Mouse (Mus musculus) forebrain, embryonic 10.5 days (tissue): ENCODE measurements around the gene Slc9a3. TPM values are rescaled to one million over a fixed set of nuclear protein-coding genes. Genes with fewer than 3 reads are reported as not detected.

Source experiments
- DNase-seq: peaks from one replicate; pipeline ENCODE4 v3.0.0-alpha.2; 2017; ENCODE audit warnings: low spot score; ENCODE audit errors: extremely low spot score
- H3K27ac ChIP-seq: fragments of 300-500 bp; sonication (generic); 2 replicates; pipeline ENCODE4 v1.5.1; 2016; ENCODE audit warnings: mild to moderate bottlenecking
- H3K27me3 ChIP-seq: fragments of 300-500 bp; sonication (generic); 2 replicates; pipeline ENCODE4 v1.6.1; 2016; ENCODE audit warnings: mild to moderate bottlenecking; ENCODE audit not compliant: poor library complexity, severe bottlenecking
- H3K36me3 ChIP-seq: fragments of 300-500 bp; sonication (generic); replicated peaks from 2 replicates; pipeline ENCODE4 v1.6.1; 2016; ENCODE audit warnings: mild to moderate bottlenecking, moderate library complexity
- H3K4me1 ChIP-seq: fragments of 300-500 bp; sonication (generic); 2 replicates; pipeline ENCODE4 v1.6.1; 2016
- H3K4me3 ChIP-seq: fragments of 300-500 bp; sonication (generic); 2 replicates; pipeline ENCODE4 v1.5.1; 2016; ENCODE audit warnings: mild to moderate bottlenecking, moderate library complexity
- H3K9me3 ChIP-seq: fragments of 300-500 bp; sonication (generic); 2 replicates; pipeline ENCODE4 v1.6.1; 2016; ENCODE audit warnings: mild to moderate bottlenecking, moderate library complexity
- WGBS: fragments of 180-500 bp; shearing (Covaris S2); methylation state at CpG from one replicate; pipeline ENCODE4 v1.1.7; 2016; 5-methylcytosine and 5-hydroxymethylcytosine counted together
- polyA plus RNA-seq: library from polyadenylated mRNA; unstranded; fragments of >200 nt; fragmentation: Nextera tagmentation; extraction: Ambion mirVana; gene quantifications from 2 replicates; pipeline ENCODE4 v1.2.1, GENCODE M21; 2016

Gene Slc9a3
- polyA plus RNA-seq, 1 experiment from 2014 or later = not detected

DNA sequence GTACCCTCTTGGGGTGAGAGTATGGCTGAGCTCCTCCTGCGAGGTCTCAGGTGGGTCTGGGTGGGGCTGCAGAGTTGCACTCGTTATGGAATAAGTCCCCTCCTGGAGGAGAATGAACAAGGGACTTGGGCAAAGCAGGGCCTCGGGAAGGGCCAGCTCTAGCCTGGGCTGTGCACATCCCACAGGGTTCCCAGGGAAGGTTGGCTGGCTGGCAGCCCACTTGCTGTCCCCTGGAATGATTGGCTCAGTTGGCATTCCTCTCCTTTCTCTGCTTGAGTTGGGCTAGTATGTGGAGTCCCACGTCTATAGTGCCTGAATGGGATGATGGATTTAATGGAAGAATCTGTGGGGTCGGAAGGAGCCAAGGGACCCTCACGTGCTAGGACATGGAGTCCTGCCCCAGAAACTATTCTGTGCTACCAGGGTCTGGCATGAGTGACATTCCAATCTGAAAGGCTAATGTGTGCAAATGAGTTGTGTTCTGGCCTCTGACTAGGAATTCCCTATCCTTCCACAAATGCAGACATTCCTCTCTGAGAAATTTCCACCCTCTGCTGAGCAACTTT is 7.5 kb upstream of the Slc9a3 start:
- Histone ChIP-seq H3K9me3 (peaks cover 2% of the 10 kb centered on the region; the same call in 1 of the 2 replicates), H3K27ac (no peak overlapping the region), H3K27me3 (peaks cover 9% of the 10 kb centered on the region; the same call in 1 of the 2 replicates), H3K36me3 (no peaks in the 10 kb centered on the region), H3K4me1 (peaks cover 6% of the 10 kb centered on the region), H3K4me3 (no peak overlapping the region)
- DNase-seq = no peak
- WGBS = 77% methylated on average over 6 of the region's 6 CpGs

DNA sequence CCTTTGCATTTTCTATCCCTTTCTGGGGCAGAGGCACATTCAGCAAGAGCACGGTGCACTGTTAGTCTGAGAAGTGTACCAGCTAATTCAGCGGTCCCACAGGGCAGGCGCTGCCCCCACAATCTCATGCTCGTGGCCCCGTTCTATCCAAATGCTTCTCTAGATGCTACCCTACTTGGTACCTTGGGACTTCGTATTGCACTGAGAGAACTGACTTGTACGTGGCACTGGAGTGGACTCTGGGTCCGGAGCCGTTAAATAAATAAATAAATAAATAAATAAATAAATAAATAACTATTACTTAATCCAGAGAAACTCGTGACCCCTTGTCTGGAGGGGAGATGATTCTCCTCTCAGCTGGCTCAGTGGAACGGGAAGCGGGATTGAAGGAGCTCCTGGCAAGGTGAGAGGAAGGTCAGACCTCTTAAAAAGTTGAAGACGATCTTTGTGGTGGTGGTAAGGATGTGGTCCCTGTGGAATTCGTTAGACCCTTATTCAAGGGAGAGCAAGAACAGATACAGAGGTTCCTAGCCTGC is 606 bp downstream of the Slc9a3 start:
- peak overlapping the region; percentile 53; the same call in 1 of the 2 replicates for H3K4me3 ChIP-seq
- 38% methylated on average over 14 of the region's 14 CpGs for WGBS
- H3K27ac ChIP-seq = no peak overlapping the region
- H3K27me3 ChIP-seq = peaks cover 79% of the 10 kb centered on the region
- H3K36me3 ChIP-seq = no peaks in the 10 kb centered on the region
- H3K4me1 ChIP-seq = peaks cover 10% of the 10 kb centered on the region
- no peak for DNase-seq
- H3K9me3 ChIP-seq = no peaks in the 10 kb centered on the region

DNA sequence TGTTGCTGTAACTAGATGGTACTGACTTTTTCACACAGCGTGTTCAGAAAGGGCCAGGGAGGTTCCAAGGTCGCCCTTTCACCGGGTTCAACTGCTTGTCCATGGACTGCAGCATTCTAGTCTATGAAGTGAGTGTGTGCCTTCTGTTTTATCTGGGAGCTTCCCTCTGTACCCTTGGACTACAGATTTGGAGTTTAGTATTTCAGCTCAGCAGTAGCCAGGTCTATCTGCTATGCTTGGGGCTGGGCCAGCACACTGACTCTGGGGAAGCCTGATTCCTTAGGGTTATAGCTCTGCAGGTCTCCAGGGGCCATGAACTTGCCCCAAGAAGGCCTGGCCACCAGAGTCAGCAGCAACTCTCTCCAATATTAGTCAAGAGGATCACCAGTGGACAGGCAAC is 1.4 kb downstream of the Slc9a3 start:
- Histone ChIP-seq H3K4me1 (peaks cover 10% of the 10 kb centered on the region), H3K36me3 (no peaks in the 10 kb centered on the region), H3K27me3 (peaks cover 79% of the 10 kb centered on the region), H3K9me3 (no peaks in the 10 kb centered on the region), H3K27ac (no peak overlapping the region), H3K4me3 (no peak overlapping the region)
- WGBS = 63% methylated on average over 3 of the region's 3 CpGs
- no peak for DNase-seq

- Histone ChIP-seq H3K27ac (no peak overlapping the region), H3K9me3 (no peaks in the 10 kb centered on the region), H3K4me3 (no peak overlapping the region), H3K4me1 (no peaks in the 10 kb centered on the region), H3K27me3 (peaks cover 31% of the 10 kb centered on the region), H3K36me3 (no peaks in the 10 kb centered on the region)
- DNase-seq = no peak
- 75% methylated on average over 7 of the region's 7 CpGs for WGBS
Measured at GRCm38 (mm10) chr13:74127571-74127970, 6.3 kb downstream of the Slc9a3 start.

- Histone ChIP-seq H3K27me3 (peaks cover 8% of the 10 kb centered on the region), H3K36me3 (no peaks in the 10 kb centered on the region), H3K4me3 (no peak overlapping the region), H3K9me3 (no peaks in the 10 kb centered on the region), H3K4me1 (no peaks in the 10 kb centered on the region), H3K27ac (no peak overlapping the region)
- no peak for DNase-seq
- 92% methylated on average over 6 of the region's 6 CpGs for WGBS
Measured at GRCm38 (mm10) chr13:74129909-74130308, 8.7 kb downstream of the Slc9a3 start.

- 86% methylated on average over 7 of the region's 7 CpGs for WGBS
- H3K27me3 ChIP-seq = no peaks in the 10 kb centered on the region
- no peak overlapping the region for H3K4me3 ChIP-seq
- H3K27ac ChIP-seq = no peak overlapping the region
- no peaks in the 10 kb centered on the region for H3K9me3 ChIP-seq
- H3K4me1 ChIP-seq = no peaks in the 10 kb centered on the region
- no peak for DNase-seq
- no peaks in the 10 kb centered on the region for H3K36me3 ChIP-seq
Measured at GRCm38 (mm10) chr13:74138906-74139647, 17.8 kb downstream of the Slc9a3 start.

- WGBS = 94% methylated on average over 6 of the region's 6 CpGs
- H3K27ac ChIP-seq = no peak overlapping the region
- no peaks in the 10 kb centered on the region for H3K9me3 ChIP-seq
- no peaks in the 10 kb centered on the region for H3K36me3 ChIP-seq
- DNase-seq = no peak
- no peak overlapping the region for H3K4me3 ChIP-seq
- no peaks in the 10 kb centered on the region for H3K27me3 ChIP-seq
- no peaks in the 10 kb centered on the region for H3K4me1 ChIP-seq
Measured at GRCm38 (mm10) chr13:74140793-74141192, 19.5 kb downstream of the Slc9a3 start.

GRCm38 (mm10) chr13:74143282-74143681 is 22.0 kb downstream of the Slc9a3 start:
- Histone ChIP-seq H3K9me3 (no peaks in the 10 kb centered on the region), H3K27ac (no peak overlapping the region), H3K36me3 (no peaks in the 10 kb centered on the region), H3K4me1 (no peaks in the 10 kb centered on the region), H3K27me3 (no peaks in the 10 kb centered on the region), H3K4me3 (no peak overlapping the region)
- 83% methylated on average over 3 of the region's 3 CpGs for WGBS
- DNase-seq = no peak

DNA sequence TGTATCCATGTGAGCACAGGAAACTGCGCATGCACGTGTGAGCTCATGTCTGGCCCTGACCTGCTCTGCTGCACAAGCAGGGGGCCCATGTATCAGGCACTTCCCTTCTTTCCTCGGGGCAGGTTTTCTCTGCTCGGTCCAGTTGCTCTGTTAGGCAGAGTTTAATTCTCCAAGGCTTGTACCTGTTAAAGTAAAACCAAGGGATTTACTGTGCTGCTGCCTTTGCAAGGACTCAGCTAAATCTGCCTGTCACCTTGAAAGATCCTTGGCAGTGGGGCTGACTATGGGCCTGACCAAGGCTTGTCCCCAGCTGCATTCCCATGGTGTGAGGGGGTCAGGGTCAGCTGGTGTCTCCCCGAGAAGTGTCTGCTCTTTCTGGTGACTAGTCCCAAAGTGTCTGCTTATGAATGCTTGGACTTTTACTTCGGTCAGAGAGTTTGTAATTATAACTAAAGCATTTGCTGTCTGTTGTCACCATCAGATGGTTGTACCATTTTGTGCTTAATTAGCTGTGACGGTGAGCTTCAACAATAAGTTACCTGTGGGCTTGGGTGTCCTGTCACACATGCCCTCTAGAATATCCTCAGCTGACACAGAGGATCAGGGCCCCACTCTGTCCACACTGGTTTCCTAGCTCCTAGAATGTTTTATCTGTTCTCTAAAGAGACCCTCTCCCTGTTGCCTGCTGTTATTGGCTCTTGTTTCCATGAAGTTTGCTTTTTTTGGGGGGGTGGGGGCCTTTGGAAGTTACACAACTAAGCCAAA is 23.0 kb downstream of the Slc9a3 start:
- Histone ChIP-seq H3K9me3 (no peaks in the 10 kb centered on the region), H3K4me3 (no peak overlapping the region), H3K27me3 (no peaks in the 10 kb centered on the region), H3K27ac (no peak overlapping the region), H3K4me1 (no peaks in the 10 kb centered on the region), H3K36me3 (no peaks in the 10 kb centered on the region)
- no peak for DNase-seq
- WGBS = 79% methylated on average over 7 of the region's 7 CpGs

DNA sequence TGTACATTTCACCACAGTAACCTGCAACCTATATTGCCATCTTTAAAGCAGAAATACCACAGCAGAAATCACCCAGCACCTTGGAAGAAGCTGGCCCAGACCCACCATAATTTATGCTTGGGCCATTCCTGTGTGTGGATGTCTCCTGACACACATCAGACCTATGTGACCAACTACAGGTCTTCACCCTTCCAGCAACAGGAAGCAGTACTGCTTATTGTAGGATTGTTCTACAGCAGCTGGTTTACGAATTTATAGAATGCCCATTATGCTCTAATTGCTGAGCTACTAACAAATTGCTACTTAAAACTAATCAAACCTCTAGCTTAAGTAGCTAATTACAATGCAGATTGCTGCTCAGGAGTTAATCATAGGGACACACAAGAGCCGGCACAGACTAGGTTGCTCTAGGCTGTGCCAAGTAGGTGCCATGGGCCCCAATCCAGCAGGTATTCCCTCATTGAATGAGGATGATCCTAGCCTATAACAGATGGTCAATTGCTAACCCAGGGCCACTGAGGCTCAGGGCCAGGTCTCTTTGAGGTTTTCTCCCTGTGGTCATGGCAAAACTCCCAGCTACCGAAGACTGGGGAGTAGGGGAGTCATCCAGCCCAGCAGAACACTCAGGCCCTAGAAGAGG is 24.8 kb downstream of the Slc9a3 start:
- Histone ChIP-seq H3K9me3 (no peaks in the 10 kb centered on the region), H3K4me1 (no peaks in the 10 kb centered on the region), H3K4me3 (no peak overlapping the region), H3K27ac (no peak overlapping the region), H3K27me3 (no peaks in the 10 kb centered on the region), H3K36me3 (no peaks in the 10 kb centered on the region)
- DNase-seq = no peak
- 86% methylated on average over 3 of the region's 3 CpGs for WGBS

- Histone ChIP-seq H3K4me3 (no peak overlapping the region), H3K27me3 (no peaks in the 10 kb centered on the region), H3K27ac (no peak overlapping the region), H3K36me3 (no peaks in the 10 kb centered on the region), H3K9me3 (no peaks in the 10 kb centered on the region), H3K4me1 (no peaks in the 10 kb centered on the region)
- no peak for DNase-seq
- 78% methylated on average over 2 of the region's 2 CpGs for WGBS
Measured at GRCm38 (mm10) chr13:74147327-74147726, 26.1 kb downstream of the Slc9a3 start.

DNA sequence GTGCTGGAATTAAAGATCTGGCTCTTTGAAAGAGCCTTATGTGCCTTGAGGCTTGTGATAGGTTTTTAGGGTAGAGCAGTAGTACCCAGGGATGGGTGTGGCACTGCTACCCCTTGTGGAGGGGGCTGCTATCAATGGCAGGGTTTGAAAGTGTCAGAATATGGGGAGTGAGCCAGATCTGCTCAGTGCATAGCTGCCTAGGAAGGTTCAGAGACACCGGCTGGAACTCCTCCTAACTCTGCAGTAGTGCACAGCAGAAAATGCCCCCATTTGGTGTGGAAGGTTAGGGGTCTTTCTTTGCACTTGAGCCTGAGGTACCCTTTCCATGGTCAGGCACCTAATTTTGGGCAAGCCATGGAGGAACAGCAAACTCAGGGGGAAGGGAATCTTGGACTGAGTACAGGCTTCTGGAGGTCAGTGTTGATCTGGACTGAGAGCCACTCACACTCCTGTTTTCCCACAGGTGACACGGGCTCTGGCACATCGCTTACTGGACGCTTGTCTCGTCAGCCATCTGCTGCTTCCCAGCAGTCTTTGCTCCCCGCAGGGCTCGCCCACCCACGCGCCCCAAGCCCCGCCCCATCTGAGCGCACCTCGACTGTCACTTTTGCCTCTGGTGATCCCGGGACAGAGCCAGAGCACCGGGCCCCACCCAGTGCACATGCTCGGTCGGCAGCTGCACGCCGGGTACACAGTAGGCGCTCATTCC is 45.2 kb downstream of the Slc9a3 start:
- H3K36me3 ChIP-seq = peaks cover 18% of the 10 kb centered on the region

More for the DNA sequence above, 45.2 kb downstream of the Slc9a3 start:
- peak overlapping the region; percentile 53 for H3K4me3 ChIP-seq
- H3K4me1 ChIP-seq = peaks cover 11% of the 10 kb centered on the region
- H3K9me3 ChIP-seq = no peaks in the 10 kb centered on the region
- DNase-seq = peak; percentile 40
- H3K27me3 ChIP-seq = no peaks in the 10 kb centered on the region; the same call in 1 of the 2 replicates
- H3K27ac ChIP-seq = peak overlapping the region; percentile 74
- 13% methylated on average over 19 of the region's 19 CpGs for WGBS
